Mouse (Mus musculus) spleen, adult 18-20 months (tissue): ENCODE data around the gene Sh2d2a.
"Not testable (repeated sequence)": the region's sequence is repeated elsewhere in the genome, so short reads cannot be mapped to it uniquely, and the experiment has no call there.

Experiments used
- DNase-seq, 2 experiments: peaks; one replicate each; pipeline ENCODE4 v3.0.0; 2022; ENCODE audit warnings: mixed read lengths in 2 of 2

The Sh2d2a gene

DNA sequence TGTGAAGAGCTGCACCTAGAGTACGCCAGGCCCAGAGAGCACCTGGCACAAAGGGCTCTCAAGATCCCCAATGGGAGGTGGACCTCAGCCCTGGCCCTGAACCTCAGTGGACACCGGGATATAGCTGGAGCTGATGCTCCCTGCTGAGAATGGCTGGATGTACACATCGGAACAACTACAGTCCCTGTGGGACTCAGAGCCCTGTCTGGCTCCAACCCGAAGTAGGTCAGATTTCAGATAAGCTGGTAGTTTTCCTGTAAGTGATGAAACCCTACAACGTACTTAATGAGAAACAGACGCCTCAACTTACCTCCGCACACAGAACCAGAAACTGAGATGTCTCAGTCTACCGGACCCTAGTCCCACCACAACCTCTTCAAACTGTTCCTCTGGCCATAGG is 11.1 kb downstream of the Sh2d2a start:
- DNase-seq = no peak

DNA sequence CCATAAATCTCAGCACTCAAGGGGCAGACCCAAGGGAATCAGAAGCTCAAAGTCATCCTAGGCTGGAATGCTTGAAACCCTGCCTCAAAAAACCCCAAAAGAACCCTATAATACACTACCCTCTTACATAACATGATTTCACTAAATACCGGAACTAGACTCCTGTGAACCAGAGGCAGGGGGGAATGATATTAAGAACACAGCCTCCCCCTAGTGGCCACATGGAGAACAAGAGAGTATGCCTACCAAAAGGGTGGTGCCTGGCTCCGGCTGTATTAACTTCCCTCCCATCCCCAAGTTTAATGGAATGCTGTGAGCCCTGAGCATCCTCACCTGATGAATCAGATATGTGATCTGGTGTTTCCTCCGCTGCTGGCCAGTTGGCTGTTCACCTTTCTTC is 13.3 kb downstream of the Sh2d2a start:
- peak; percentile 30 to 52 for DNase-seq

DNA sequence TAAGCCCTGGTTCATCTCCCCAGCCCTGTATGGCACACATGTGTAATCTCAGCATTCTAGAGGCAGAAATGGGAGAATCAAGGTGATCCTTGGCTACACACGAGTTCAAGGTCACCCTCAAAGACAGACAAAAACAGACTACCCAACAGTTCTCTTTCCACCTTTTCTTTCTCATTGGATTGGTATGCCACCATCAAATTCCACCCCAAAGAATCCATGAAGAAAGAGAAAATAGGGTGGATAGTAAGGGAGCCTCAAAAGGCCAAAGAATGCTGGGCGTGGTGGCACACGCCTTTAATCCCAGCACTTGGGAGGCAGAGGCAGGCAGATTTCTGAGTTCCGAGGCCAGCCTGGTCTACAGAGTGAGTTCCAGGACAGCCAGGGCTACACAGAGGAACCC is 17.6 kb downstream of the Sh2d2a start:
- not testable (repeated sequence) for DNase-seq

DNA sequence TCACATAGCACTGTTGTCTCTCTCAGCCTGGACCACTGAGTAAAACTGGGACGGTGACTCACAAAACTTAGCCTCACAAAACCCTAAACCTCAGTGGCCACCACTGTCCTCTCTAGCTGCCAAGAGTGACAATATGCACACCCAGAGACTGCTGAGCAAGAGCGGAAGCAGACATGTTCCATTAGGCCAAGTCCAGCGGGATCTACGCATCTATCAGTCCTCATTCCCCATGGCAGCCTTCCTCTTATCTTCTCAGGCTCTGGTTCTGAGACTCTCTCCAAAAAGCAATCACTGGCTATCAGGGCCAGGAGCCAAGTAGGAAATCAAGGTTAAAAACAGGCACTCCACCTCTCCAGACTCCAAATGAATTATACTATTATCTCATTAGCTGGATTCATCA is 31.2 kb downstream of the Sh2d2a start:
- DNase-seq = no peak

DNA sequence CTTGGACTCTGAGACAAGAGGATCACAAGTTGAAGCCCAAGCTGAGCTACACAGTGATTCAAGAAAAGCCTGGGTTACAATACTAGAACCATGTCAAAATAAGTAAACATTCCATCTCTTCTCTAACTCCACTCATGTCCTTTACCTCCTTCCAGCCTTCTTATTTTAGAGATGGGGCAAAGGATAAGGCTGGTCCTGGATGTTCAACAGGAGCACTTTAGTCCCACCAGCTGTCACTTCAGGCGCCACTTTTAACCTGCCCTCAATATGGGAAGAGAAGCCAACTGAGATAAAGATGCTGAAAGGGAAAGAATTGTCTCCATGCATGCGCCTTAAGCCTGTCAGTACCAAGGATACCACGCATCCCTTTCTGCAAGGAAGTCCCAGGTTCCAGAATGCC is 37.7 kb downstream of the Sh2d2a start:
- no peak for DNase-seq

DNA sequence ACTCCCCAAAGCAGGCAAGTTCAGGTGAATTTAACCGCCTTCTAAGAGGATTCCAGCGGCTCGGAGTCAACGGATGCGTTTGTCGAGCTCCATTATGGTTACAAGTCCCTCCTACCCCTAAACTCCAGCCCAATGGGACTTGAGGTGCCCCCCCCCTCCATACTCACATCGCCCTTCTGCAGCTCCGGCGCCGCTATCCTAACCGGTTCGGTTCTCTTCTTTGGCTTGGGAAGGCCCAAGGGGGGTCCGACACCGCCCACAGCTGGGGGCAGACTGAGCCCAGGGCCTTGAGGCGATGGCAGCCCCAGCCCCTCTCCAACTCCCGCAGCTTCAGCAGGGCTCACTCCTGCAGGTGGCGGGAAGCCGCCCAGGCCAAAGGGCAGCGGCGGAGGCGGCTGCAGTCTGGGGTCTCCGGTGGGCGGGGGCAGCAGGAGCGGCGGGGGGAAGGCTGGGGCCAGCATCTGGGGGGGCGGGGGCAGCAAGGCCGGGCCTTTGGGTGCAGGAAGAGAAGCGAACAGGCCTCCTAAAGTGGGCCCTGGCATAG is 38.2 kb downstream of the Sh2d2a start:
- DNase-seq = peak; percentile 30 to 42

DNA sequence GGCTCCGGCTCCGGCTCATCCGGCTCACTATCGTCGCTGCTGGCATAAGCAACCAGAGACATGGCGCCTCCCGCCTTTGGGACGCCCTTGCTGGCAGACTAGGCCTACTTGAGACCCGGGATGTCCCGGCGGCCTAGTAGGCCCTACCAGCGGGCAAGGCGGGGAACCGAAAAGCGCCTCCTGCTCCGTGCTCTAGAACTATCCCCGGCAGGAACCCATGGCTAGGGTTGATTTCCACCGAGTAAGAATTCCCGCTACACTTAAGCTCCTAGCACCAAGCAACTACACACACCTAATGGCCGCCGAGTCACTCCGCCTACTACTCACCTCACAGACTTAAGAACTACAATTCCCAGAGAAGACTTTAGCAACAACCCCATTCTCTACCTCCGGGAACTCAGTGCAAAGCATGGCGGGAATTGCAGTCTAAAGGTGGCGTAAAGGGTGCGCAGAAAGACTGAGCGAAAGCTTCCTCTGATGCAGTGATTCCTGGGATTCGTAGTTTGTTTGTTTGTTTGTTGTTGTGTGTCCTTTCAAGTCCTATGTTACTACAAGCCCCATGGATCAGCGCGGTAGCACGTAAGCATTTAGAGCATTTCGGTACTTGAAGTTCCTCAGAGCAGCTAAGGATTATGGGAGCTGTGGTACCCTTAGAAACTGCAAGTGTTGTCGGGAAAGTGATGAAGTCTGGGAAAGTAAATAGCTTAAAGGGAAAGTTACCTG is 38.9 kb downstream of the Sh2d2a start, which contains the start of gene Prcc:
Prcc (minus strand) TSS at position 328 of the 723 bp plus-strand sequence.
- peak; percentile 77 to 84 for DNase-seq

DNA sequence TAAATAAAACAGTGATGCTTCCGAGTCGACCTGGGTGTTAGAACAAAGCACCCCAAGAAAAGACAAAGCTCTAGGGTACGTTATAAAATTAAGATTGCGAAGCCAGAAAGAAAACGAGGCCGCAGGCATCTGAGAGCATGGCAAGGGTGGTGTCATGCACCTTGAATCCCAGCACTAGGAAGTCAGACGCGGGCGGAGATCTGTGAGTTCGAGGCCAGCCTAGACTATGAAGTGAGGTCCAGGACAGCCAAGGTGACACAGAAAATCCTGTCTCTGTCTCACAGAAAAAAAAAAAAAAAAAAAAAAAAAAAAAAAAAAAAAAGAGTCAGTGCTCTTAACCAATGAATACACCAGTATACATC is 39.4 kb downstream of the Sh2d2a start:
- DNase-seq = peak; percentile 44 to 52

DNA sequence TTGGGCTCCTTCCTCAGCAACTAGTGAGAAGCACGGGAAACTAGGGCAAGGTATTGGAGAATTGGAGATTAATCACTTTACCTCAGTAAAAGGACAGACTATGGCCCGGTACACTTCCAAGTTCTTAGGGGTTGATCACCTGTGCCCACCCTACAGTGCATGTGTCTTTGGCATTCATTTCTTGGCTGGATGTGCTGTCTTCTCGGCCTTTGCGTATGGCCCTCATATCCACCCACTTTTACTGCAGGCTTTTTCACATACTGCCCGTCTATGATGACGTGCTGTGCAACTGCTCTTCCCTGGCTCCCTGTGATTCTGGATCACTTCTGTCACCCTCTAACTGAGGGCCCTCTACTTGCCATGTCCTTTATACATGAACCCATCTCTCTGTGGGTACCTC is 39.9 kb downstream of the Sh2d2a start:
- DNase-seq = no peak

DNA sequence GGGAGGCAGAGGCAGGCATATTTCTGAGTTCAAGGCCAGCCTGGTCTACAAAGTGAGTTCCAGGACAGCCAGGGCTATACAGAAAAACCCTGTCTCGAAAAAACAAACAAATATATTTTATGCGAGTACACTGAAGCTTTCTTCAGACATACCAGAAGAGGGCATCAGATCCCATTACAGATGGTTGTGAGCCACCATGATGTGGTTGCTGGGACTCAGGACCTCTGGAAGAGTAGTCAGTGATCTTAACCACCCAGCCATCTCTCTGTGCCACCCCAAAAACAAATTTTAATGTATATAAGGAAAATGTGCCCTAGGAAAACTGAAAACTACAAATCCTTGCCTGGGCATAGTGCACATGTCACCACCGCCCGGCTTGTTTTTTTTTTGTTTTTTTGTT is 40.8 kb downstream of the Sh2d2a start:
- not testable (repeated sequence) for DNase-seq

DNA sequence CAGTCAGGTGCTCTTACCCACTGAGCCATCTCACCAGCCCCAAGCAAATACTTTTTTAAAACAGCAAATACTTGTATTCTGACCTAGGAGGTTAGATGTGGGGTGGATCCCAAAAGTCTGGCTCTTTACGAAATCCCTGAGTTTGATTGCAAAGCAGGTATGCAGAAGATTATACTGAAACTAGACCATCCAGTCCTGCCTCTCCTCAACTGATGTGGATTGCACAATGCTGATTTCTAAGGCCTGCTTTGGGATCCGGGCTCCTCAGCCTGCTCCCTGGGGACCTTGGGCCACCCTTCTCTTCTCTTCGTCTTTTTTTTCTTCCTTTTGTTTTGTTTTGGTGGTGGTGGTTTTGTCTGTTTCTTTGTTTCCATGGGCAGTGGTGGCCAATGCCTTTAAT is 44.9 kb downstream of the Sh2d2a start:
- no peak for DNase-seq

DNA sequence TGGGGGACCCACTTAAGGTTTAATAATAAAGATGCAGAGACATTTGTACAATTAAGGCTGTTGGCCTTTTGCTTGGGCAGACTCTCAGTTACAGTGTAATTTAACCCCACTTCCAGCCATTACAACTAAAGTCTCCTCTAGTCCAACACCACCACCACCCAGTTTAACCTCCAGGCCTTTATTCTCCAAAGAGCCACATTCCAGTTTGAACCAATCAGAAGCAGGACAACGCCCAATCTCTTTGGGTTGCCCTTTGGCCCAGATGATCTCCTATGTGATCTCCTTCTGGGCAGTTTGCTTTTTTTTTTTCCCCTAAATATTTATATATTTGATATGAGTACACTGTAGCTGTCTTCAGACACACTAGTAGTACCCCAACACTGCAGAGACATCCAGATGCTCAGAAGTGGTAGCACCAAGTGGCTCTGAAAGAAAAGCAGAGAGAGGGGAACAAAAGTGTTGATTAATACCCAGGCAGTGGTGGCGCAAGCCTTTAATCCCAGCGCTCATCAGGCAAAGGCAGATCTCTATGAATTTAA is 46.9 kb downstream of the Sh2d2a start:
- DNase-seq = no peak

DNA sequence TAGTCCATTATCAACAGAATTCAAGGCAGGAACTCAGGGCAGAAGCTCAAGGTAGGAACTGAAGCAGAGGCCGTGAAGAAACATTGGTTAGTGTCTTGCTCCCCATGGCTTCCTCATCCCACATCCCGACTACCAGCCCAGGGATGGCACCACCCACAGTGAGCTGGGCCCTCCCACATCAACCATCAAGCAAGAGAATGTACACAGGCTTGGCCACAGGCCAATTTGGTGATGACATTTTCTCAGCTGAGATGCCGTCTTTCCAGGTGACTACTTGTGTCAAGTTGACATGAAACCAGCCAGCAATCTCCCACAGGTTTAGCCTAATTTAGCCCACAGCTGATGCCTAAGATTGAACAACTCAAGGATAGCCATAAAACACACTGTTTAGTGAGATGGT is 52.7 kb downstream of the Sh2d2a start:
- no peak for DNase-seq

DNA sequence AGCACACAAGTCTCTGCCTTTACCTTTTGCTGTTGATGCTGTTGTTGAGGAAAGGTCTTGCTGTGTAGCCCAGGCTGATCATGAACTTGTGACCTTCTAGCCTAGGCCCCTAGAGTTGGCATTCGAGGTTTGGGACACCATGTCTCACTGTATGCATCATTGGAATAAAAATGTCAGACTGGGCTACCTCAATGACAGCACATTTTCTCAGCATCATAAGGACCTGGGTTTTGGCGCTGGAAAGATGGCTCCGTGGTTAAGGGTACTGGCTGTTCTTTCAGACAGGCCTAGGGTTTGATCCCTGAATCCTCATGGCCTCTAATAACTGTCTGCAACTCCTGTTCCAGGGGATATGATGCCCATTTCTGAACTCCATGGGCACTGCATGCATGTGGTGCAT is 53.2 kb downstream of the Sh2d2a start:
- no peak for DNase-seq

DNA sequence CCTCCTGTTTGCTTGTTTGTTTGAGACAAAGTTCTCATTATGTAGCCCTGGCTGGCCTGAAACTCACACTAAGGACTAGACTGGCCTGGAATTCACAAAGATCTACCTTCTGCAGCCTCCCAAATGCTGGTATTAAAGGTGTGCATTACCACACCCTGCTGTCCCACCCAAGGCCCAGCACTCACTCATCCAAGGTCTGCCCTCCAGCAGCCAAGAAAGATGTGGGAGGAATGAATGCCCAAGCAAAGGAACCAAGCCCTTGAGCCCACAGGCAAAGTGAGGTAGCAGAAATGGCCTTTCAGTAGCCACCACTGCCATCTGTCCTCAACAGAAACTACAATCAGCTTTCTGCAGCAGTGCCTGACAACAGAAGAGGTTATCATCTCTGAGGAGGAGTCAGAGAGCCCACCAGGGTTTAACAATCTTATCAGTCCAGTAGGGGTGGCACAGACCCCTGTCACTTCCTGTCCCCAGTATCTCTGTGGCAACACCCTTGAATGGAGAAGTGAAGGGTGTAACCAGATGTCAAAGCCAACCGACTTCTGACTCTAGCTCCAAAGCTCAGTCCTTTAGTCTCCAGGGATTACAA is 54.6 kb downstream of the Sh2d2a start:
- no peak for DNase-seq

DNA sequence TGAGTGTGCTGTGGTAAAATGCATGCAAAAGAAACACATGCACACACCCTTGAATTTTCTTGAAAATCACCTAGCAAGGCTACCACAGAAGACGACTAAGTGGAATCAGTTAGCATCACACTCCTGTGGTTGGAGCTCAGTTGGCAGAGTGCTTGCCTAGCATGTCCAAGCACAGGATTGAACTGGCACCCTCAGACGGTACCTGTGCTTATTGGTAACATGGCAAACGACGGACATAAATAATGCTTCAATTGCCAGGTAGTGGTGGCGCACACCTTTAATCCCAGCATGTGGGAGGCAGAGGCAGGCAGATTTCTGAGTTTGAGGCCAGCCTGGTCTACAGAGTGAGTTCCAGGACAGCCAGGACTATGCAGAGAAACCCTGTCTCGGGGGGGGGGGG is 55.4 kb downstream of the Sh2d2a start:
- DNase-seq = not testable (repeated sequence)

DNA sequence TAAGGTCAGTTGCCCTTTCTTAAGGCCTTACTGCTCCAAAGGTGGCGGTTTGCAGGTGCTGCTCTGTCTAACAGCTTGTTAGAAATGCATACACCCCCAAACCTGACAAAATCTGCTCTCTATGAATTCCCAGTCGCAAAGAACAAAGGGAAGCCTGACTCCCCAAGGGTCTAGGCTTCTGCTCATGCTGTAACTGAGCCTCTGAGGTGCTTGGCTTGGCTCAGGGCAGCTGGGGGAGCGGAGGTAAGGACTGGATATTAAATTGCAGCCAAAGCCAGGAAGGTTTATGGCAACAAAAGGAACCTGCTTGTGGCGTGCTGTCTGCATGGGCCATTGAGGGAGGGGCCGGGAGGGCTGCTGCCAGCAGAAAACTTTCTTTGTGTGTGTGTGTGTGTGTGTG is 57.3 kb downstream of the Sh2d2a start:
- DNase-seq = no peak
